Mouse (Mus musculus) bone marrow macrophage, adult 2 months (primary cell): ENCODE measurements around the gene Sh3bp1.

ENCODE experiments used
- CTCF ChIP-seq: IDR thresholded peaks from 2 replicates; pipeline ENCODE4 v1.5.1; 2012; ENCODE audit warnings: low read depth, mild to moderate bottlenecking, low read length, moderate library complexity
- POLR2A ChIP-seq: IDR thresholded peaks from 2 replicates; pipeline ENCODE4 v1.6.1; 2012; ENCODE audit warnings: mild to moderate bottlenecking, low read depth, low read length, borderline replicate concordance

- TF ChIP-seq CTCF (no peak), POLR2A (no peak)
Observed at GRCm38 (mm10) chr15:78928539-78928938, 29.0 kb downstream of the Sh3bp1 start.
